Mouse (Mus musculus) olfactory bulb, adult 2 months (tissue): Measurements from ENCODE around the gene Gm13762.

Experiments
- CTCF ChIP-seq: fragments of 200-500 bp; IDR thresholded peaks from 2 replicates; pipeline ENCODE4 v1.5.1; 2012; ENCODE audit warnings: low read depth, mild to moderate bottlenecking, low read length, moderate library complexity; ENCODE audit not compliant: insufficient read depth
- POLR2A ChIP-seq: fragments of 200-500 bp; IDR thresholded peaks from 2 replicates; pipeline ENCODE4 v1.6.1; 2012; ENCODE audit warnings: mild to moderate bottlenecking, low read depth, low read length, moderate library complexity; ENCODE audit not compliant: insufficient read depth

GRCm38 (mm10) chr2:88980181-88980580, at the start of gene Gm13762:
- no peak for TF ChIP-seq POLR2A
- TF ChIP-seq CTCF = no peak
